Mouse (Mus musculus): ENCODE measurements at regions not wholly inside any gene's neighbourhood (a gene's known extent, or its start where the extent isn't known, plus 50 kb on each side); places are given as distances from the start of the nearest gene placed in this dataset.

DNA sequence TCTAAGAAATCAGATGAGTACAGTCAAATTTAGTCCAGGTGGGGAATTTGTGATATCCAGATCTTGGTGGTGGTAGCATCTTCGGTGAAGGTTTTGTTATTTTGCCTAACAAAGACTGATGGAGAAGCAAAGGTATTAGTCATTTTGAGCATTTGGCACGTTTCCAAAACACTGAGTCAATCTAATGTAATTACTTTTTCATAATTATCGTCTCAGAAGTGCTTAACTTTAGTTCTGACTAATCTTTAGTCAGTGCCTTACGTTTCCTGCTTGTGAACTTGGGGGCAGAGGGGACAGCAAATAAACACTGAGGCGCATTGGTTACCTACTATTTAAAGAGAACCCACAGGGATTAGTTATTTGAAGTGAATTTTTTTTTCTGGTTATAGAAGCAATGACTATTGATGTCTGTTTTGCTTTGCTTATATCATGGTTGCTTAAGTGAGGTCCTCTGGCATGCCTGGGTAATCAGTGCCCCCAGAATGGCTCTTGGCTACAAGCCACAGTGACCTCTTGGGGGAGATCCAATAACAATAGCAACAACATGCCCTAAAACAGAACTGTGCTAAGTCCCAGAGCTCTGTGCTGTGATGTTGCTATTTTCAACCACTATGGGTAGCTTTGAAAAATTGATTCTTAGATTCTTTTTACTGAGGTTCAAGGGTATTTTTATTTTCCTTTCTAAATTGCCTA, 275.1 kb downstream of the Gpat3 start:
- peak; percentile 2 for DNase-seq

DNA sequence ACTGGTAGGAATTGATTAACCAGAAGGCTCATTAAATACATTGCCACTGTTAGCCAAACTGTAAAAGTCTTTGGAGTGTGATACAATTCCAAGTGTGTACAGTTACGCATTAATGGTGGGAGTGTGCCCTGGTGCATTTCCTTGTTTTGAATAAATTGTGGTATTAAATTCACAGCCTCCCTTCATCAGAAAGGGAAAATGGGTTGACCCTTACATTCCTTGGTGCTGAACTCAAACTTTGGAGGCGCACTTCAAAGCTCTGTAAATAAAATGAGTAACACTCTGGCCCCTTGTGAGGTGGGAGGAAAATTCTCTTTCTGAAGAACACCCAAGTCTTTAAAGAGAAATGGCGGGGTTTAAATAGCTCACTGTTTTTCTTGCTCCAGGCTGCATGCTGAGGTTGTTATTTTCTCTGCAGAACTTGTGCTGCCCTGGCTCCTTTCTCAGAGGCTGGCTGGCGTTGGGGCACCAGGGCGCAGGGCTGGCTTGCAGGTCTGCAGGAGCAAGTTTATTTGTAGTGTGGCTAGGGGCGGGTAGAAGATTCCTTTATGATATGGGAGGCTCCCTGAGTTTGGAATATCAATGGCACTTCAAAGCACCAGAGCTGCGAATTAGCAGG, 266.7 kb downstream of the Gpat3 start:
- no peak for DNase-seq

DNA sequence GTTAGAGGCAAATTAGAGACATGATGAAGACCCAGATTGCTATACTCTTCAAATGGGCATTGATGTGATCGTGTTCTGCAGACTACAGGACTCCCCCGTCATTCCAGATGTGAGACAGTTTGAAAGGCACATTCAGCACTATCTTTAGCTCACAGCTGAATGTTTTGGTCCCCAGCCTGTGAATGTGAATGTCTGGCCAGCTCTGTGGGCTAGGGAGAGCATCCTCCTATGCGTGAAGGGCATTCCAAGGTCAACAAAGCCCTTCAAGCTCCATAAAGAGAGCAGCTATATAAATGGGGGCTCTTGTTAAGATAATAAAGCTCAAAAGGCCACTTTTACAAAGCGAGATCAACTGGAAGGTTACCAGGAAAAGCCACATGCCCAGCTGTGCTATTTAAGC, 266.1 kb downstream of the Gpat3 start:
- DNase-seq = no peak

DNA sequence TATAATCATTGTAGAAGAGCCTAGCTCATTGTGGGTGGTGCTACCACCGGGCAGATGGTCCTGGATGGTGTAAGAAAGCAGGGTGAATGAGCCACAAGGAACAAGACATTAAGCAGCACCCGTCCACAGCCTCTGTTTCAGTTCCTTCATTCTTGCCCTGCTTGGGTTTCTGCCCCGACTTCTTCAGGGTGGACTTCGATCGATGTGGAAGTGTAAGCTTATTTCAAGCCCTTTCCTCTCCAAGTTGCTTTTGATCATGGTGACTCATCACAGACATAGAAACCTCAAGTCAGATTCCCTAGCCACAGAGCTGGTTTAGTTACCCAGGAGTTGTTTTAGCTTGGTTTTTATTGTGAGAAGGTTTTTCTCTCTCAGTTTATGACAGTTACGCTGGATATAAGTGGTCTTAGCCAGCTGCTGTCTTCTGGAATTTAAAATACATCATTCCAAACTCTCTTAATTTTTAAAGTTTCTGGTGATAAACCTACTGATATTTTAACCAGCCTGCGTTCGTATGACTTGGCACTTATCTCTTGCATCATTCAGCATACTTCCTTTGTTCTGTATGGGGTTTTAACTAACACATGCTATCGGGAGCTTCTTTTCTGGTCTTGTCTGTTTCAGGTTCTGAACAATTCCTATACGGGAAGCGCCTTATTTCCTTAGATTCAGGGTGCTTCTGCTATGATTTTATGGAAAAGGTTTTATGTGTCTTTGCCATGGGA, 255.6 kb downstream of the Gpat3 start:
- no peak for DNase-seq

DNA sequence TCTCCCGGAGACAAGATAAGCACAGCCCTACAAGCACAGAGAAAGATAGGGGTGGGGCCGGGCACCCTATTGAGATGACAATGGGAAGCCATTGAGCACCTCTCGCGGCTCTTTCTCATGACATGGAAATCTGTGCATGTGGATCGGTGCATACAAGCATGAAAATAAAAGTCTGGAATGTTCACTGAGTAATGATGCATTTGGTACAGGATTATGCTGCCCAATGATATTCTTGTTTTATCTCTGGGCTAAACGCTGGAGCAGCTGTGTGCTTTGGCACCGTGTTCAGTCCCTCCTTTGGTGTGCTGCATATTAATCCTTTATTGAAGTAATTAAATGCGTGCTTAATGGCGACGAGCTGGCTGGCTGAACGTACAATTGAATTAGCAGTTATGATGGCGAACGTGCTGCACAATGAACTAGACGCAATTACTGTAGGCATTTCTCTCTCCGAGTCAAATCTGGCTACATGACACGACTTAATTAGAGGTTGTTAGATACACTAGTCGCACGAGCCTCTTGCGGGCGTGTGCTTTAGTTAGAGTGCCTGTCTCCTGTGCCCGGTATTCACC, 245.6 kb downstream of the Gpat3 start:
- no peak for DNase-seq

DNA sequence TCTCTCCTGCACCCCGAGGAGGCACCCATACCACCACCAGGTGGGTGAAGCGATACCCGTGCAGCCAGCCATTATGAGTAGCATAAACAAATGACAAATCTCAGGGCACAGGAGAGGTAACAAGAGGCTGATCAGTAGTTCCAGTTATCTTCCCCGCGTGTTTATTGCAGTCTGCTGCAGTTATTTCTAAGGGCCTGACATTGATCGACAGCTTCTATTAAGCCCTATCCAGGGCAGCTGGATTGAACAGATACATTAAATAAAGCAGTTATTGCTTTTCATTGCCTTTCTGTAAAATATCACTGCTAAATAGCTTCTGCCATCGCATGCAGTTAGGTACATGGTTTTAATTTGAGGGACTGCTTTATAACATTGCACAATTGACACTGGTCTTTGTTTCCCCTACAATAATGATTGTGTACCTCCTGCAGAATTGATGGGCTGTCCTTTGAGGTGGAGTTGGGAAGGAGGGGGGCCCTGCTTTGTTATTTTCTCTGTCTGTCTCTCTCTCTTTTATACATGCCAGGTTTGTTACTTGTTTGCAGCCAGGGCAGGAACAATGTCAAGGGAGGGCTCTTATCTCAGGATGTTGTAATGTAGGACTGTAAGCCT, 245.0 kb downstream of the Gpat3 start:
- DNase-seq = no peak

DNA sequence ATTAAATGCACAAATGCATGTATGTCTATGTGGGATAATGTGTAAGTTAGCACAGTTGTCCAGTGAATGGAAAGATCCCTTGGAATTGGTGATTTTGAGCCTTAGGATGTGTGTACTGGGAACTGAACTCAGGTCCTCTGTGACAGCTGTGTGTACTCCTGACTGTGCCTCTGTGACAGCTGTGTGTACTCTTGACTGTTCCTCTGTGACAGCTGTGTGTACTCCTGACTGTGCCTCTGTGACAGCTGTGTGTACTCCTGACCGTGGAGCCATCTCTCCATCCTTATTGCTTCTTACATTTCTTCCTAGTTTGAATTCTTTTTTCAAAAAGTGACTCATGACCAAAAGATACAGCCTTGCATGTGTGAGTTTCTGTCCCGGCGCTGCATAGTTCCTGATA, 239.7 kb downstream of the Gpat3 start:
- DNase-seq = no peak

DNA sequence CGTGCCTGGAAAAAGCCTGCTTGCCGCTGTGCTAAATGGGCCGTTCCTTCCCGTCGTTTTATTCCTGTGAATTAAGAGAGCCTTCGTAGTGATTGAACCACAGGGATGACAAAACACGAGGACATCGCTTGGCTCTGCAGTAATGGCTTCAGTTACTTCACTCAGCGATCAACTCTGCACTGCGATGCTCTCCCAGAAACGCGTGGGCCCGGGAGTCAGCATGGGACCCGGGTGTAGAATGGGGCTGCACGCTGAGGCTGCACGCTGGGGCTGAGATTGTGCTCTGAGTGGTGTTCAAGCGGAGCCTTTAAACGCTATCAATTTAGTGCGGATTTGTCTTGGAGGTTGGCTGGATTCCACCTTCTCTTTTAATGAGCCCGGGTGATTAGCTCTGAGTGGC, 237.1 kb downstream of the Gpat3 start:
- DNase-seq = no peak

DNA sequence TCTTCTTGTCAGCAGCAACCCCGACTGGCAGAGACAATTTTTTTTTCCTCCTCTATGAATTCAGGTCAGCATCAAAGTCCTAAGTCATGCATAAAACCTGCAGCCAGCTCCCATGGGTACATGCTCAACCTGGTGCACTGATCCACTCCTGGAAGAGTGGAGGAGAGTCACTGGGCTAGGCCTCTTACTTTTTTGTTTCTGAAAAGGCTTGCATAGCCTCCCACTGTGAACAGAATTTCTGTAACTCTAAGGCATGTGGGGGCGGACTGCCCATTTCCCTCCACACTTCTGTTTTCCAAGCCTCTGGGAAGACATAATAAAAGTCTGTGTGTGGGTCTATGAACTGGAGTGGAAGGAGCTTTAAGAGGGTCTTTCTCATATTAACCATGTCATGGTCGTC, 218.8 kb downstream of the Gpat3 start:
- DNase-seq = no peak

DNA sequence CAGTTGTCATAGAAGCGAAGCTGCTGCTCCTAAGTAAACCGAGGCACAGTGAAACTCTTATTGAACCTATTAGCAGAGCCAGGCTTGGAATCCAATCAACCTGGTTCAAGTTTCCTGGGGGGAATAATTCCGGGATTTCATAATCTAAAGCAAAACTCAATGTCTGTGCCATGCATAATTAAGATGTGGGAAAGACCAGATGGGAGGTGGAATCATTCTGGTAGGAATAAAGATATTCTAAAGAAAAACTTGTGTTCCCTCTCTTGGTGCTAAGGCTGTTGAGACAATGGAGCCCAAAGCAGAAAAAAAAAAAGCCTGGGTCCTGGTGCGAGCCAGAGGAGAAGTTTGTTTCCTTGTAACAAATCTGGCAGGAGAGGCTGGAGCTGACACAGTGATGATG, 217.7 kb downstream of the Gpat3 start:
- no peak for DNase-seq

DNA sequence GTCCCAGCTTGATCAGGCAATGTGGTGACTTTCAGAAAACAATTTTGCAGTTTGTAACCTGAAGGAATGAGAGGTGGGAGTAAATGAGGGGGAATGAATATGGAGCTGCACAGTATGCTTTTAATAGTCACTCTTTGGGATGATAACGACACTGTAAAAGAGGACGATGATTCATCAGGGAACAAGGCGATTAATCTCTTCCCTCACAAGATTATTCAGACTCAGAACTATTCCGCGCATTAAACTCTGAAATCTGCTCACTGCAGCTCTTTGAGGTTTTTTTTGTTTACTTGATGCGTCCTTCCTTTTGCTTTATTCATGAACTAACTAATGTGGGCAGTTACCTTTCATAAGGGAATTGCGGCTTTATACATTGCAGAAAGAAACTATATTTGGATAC, 206.1 kb downstream of the Gpat3 start:
- no peak for DNase-seq

DNA sequence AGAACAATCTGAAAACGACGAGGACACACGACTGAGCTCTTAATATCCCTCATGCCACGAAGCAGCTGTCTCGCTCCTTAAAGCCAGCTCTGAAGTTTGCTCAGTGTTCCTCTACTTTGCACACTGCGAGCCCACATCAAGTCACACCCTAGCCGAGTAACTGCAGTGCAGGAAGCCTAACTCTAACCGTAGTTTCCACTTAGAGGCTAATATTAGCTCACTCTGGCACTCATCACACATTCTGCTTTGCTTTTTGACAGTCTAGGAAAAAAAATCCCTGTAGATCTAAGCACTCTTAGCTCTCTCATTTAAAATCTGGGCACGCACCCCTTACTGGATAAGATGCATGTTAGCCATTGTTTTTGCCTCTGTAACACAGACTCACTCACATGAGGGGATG, 195.0 kb downstream of the Gpat3 start:
- DNase-seq = no peak

DNA sequence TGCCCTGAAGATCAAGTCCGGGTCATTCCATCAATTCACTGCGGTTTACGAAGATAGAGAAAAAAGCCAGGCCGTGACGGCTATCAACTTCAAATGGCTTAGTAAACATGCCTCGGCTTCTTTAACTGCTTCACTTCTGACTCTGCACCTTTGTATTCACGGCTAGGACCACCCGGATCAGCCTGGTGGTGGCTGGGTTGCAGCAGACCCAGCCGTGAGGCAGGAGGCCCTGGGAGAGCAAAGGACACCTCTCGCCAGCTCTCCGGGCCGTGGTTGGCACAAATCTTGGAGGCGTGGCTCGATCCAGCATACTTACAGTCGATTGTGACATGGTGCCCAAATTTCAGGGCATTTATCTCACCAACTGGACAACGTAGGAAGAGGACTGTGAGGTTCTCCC, 187.5 kb downstream of the Gpat3 start:
- DNase-seq = no peak

DNA sequence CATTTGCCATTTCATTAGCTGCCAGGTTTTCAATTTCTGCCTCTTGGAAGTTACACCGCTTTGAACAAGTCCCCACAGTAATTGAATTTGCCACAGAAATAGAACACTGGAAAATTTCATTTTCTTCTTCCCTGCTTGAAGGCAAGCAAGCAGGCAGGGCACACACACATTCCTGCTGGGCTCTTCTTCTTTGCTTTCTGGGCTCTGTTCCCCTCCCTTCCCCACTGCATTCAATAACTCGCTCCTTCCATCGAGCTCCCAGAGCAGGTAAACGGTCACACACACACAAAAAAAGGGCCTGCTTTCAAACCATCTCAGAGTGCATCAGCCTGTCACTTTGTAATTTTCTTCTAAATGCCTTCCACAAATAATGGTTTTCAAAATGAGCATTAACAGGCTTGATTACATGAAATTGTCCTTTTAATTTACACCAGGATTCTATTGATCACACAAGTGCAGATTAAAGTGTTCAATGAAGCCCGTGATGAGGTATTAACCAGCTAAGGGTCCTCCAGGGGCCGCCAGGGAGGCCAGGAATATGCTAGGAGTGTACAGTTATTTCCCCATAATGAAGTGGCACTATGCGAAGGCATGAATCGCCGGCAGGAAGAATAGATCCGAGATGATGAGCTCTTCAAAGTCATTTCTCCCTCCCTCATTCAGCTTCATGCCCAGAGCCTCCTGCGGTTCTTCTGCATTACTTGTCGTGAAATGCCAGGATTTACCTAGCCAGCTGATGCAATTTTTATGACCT, 186.8 kb downstream of the Gpat3 start:
- DNase-seq = no peak

DNA sequence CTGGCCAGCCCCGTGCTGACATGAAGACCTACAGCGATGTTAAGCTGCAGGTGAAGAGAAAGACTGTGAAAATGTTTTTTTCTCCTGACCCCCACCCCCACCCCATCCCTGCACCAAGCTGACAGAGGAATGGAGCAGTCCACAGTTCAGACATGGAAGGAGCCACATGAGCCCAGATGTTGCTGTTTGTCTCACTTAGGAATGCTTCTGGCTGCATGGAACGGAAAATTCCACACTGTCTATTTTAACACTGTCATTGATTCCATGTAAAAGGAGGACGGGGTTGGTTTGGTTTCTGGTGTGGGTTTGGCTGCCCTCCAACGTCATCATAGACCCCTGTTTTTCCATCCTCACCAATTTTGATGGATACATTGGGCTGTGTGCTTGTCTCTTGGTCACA, 179.3 kb downstream of the Gpat3 start:
- no peak for DNase-seq

DNA sequence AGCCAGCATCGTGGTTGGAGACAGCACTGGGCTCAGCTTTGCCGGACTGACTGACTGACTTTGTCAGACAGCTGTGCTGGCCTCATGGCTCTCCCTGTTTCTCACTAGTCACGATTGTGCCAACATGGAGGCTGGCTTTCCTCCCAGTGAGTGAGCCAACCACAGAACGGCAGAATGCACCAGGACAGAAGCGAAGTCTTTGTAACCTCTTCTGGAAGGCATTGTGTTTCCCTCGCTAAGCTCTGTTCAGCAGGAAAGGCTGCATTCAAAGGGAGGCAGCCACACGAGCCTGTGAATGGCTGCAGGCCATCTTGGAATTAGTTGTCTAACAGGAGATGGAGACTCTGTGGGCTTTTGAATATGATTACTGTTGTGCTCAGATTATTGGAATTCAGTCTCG, 178.3 kb downstream of the Gpat3 start:
- no peak for DNase-seq

DNA sequence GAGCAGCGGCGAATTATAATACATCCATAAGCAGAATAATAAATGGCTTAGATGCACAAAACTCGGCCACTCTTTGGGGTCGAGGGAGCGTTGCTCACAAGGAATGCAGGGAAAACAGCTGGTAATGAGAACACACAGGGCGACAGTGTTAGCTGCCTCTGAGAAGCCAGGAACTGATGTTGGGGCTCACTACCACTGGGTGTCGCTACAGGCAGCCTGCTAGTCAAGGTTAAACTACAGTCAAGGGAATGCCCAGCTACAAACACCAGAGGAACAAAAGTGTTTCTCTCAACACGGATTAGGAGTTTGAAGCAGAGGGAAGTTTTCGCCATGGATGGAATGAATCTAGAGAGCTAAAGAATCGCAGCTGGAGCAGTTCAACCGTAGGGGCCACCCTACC, 175.3 kb downstream of the Gpat3 start:
- DNase-seq = peak; percentile 21 to 60

DNA sequence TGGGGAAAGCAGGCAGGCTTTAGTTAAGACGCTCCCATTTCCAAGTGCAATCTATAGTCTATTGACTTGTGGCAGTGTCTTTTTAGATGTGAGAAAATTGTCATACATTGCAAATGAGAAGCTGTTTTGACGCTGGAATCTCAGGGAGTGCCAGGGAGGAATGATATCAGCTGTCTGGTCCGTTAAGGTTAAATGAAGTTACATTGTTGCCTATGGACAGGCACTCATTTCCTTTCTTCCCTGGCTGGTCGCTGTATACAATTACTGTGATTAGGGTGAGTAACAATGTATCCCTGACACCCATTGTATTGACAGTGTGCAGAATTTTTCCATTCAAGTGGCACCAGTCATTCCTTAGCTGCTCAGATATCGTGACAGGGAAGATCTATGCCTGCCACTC, 168.3 kb downstream of the Gpat3 start:
- DNase-seq = no peak

DNA sequence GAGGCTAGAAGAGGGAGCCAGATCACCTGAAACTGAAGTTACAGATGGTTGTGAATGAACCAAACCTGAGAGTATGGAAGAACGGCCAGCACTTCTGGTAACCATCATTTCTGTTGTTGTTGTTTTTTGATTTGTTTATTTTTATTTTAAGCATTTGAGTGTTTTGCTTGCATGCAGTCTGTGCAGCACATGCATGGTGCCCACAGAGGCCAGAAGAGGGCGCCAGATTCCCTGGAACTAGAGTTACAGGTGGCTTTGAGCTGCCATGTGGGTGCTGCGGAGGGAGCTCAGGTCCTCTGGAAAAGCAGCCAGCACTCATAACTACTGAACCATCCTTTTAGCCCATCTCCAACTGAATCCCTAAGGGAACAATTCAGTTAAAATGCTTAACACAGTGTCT, 159.7 kb downstream of the Gpat3 start:
- DNase-seq = no peak

DNA sequence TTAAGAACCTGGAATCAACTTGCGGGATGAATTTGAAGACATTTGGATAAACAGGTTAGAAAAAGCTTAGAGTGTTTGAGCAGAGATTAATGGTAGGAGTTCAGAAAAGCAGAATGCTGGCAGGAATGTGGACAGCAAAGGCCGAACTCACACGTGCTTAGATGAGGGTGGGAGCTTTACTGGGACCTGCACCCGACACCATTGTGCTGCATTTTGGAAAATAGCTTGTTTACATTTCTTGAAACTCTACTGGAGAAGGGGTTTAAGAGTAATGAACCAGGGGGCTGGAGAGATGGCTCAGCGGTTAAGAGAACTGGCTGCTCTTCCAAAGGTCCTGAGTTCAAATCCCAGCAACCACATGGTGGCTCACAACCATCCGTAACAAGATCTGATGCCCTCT, 154.9 kb downstream of the Gpat3 start:
- no peak for DNase-seq

DNA sequence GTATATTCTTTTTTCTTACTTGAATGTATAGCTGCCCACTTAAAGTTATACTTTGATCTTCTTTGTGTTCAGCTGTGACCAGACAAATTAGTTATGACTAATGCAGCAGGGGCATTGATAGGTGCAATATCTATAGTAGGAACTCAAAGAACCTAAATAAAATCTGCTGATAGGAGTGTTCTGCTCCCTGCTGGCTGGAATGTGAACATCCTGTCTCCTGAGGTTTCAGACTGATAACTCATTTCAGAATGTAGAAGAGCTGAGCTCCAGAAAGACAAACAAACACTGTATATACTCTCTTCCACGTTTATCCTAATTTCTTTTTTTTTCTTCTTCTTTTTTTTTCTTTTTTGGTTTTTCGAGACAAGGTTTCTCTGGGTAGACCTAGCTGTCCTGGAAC, 146.9 kb downstream of the Gpat3 start:
- DNase-seq = no peak

DNA sequence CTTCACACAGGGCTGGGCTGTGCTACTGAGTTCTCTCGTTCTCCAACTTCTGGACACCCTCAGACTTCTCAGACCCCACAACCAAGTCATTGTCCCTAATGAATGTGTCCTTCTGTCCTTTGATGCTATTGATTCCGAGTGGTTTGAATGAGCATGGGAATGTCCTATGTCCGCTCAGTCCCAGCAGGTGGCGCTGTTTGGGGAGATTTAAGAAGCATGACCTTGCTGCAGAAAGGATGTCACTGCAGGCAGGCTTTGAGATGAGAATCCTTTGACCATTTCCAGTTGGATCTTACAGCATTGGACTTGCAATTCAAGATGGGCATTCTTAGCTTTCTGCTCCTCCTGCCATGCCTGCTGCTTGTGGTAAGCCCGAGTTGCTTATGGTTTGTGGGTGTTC, 146.1 kb downstream of the Gpat3 start:
- peak in 1 of 2 experiments; percentile 9 for DNase-seq
